Mouse (Mus musculus) intestine, embryonic 16.5 days (tissue): ENCODE results near the gene Krt15. TPM values are rescaled to one million over a fixed set of nuclear protein-coding genes. Genes with fewer than 3 reads are reported as not detected.
A peak's percentile ranks its signal among the peaks of the same experiment; 100 is the strongest.

Source experiments
- ATAC-seq: fragments of 200-750 bp; cut with Nextera tagmentation; 2 replicates; pipeline ENCODE4 v1.8.0; 2017; ENCODE audit warnings: moderate TSS enrichment, moderate library complexity
- H3K27ac ChIP-seq: fragments of 300-500 bp; sonication (generic); 2 replicates; pipeline ENCODE4 v1.5.1; 2014; ENCODE audit warnings: mild to moderate bottlenecking, low read length
- H3K27me3 ChIP-seq: fragments of 300-500 bp; sonication (generic); replicated peaks from 2 replicates; pipeline ENCODE4 v1.6.1; 2014; ENCODE audit warnings: low read length, control low read depth, mixed read lengths; ENCODE audit not compliant: control insufficient read depth, insufficient read depth
- H3K36me3 ChIP-seq: fragments of 300-500 bp; sonication (generic); 2 replicates; pipeline ENCODE4 v1.6.1; 2014; ENCODE audit warnings: low read length, control low read depth; ENCODE audit not compliant: control insufficient read depth, insufficient read depth
- H3K4me1 ChIP-seq: fragments of 300-500 bp; sonication (generic); 2 replicates; pipeline ENCODE4 v1.6.1; 2014; ENCODE audit warnings: low read length, control low read depth, mixed read lengths; ENCODE audit not compliant: control insufficient read depth, insufficient read depth
- H3K4me2 ChIP-seq: fragments of 300-500 bp; sonication (generic); 2 replicates; pipeline ENCODE4 v1.6.1; 2014; ENCODE audit warnings: low read depth, low read length, control low read depth
- H3K4me3 ChIP-seq: fragments of 300-500 bp; sonication (generic); 2 replicates; pipeline ENCODE4 v1.5.1; 2014; ENCODE audit warnings: mild to moderate bottlenecking, low read length
- H3K9ac ChIP-seq: fragments of 300-500 bp; sonication (generic); 2 replicates; pipeline ENCODE4 v1.6.1; 2014; ENCODE audit warnings: low read depth, low read length
- H3K9me3 ChIP-seq: fragments of 300-500 bp; sonication (generic); 2 replicates; pipeline ENCODE4 v1.6.1; 2016; ENCODE audit warnings: low read length, control low read depth; ENCODE audit not compliant: control insufficient read depth
- WGBS: fragments of 180-500 bp; shearing (Covaris S2); extraction: QIAGEN DNeasy Blood & Tissue Kit; methylation state at CpG from one replicate; pipeline ENCODE4 v1.1.7; 2014; 5-methylcytosine and 5-hydroxymethylcytosine counted together
- polyA plus RNA-seq: library from polyadenylated mRNA; unstranded; fragments of >200 nt; fragmentation: Nextera tagmentation; extraction: Ambion mirVana; gene quantifications from 2 replicates; pipeline ENCODE4 v1.2.1, GENCODE M21; 2015

Gene Krt15
- polyA plus RNA-seq, result 2.2 and 4.5 TPM in 2 replicates

DNA sequence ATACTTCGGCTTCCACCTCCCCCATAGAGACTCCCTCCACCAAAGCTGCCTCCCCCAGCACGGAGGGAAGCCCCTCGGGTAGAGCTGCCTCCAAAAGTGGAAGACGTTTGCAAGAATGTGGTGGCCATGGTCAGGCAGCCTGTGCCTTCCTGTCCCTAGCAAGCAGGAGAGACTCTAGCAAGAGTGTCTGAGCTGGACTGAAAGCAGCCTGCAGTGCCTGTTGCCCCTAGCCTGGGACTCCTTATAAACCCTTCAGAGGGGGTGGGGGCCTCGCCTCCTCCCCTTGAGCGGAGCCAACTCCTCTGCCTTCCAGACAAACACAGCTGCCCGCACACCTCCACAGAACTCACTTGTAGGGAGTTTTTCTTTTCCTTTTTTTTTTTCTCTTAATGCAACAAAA is at the start of gene Krt15:
Gene Krt15, minus strand, starts transcription at position 198 of the 400 bp plus-strand sequence.
- no peak within 1 kb of the TSS for H3K4me3 ChIP-seq
- WGBS, result 49% methylated on average over 7 of the region's 7 CpGs
- no peak within 1 kb of the TSS for H3K27ac ChIP-seq
- H3K4me1 ChIP-seq, result peaks cover 19% of the 10 kb centered on the region
- no peak within 1 kb of the TSS for H3K9ac ChIP-seq
- no peak for ATAC-seq
- no peaks in the 10 kb centered on the region for H3K9me3 ChIP-seq
- no peaks in the 10 kb centered on the region for H3K36me3 ChIP-seq
- H3K27me3 ChIP-seq, result no peaks in the 10 kb centered on the region
- no peak within 1 kb of the TSS for H3K4me2 ChIP-seq

DNA sequence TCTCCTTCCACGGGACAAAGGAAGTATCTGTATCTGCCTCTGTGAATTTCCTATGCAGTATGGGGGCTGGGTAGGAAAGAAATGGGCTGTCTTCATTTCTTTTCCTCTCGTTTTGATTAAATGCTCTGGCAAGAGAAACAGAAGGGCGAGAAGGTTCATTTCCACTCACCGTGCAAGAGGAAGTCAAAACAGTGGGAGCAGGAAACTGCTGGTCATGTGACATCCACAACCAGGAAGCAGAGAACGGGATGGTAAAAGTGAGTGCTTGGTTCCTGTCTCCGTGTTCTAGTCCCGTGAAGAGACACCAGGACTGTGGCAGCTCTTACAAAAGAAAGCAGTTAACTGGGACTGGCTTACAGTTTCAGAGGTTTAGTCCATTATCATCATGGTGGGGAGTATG is 46.0 kb upstream of the Krt15 start:
- ATAC-seq, result no peak
- Histone ChIP-seq H3K27me3 (no peaks in the 10 kb centered on the region), H3K27ac (no peak overlapping the region), H3K9ac (no peak overlapping the region), H3K4me1 (no peaks in the 10 kb centered on the region), H3K36me3 (no peaks in the 10 kb centered on the region), H3K9me3 (no peaks in the 10 kb centered on the region), H3K4me3 (no peak overlapping the region), H3K4me2 (no peak overlapping the region)
- 76% methylated on average over 7 of the region's 7 CpGs for WGBS

DNA sequence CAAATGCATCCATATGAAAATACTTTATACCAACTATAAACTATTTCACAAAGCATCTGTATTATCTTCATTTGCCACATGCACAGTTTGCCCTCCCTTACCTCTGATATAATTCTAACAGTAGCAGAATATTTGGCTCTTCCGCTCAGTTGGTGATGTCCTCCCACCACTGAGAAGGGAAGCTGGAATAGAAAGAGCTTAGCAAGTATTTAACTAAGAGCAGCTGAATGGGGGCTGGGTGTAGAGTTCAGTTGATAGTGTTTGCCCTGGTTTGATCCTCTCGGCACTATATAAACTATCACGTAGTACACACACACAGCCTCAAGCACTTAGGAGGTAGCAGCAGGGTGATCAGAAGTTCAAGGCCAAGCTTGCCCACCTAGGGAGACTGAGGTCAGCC is 43.5 kb upstream of the Krt15 start:
- H3K27ac ChIP-seq, result no peak overlapping the region

DNA sequence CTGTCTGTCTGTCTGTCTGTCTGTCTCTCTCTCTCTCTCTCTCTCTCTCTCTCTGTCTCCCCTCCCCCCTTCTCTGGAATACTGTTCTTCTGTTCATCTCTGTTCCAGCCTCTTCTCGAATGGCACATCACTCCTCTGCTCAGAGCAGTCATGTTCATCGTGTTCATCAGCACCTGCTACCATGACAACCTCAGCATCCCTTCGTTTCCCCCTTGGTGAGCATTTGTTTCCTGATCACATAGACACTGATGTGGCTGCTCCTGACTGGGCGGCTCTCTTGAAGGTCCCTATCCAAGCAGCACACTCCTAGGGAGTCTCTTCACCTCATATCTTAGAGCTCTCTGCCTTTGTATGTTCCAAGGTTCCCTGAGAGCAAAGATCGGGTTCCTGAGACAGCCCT is 42.6 kb upstream of the Krt15 start:
- no peaks in the 10 kb centered on the region for H3K36me3 ChIP-seq
- WGBS, result 74% methylated on average over 5 of the region's 5 CpGs
- no peaks in the 10 kb centered on the region for H3K27me3 ChIP-seq
- no peaks in the 10 kb centered on the region for H3K4me1 ChIP-seq
- H3K9me3 ChIP-seq, result no peaks in the 10 kb centered on the region
- no peak overlapping the region for H3K4me2 ChIP-seq
- no peak overlapping the region for H3K9ac ChIP-seq
- ATAC-seq, result no peak
- no peak overlapping the region for H3K27ac ChIP-seq
- no peak overlapping the region for H3K4me3 ChIP-seq

More for the DNA sequence above, 43.5 kb upstream of the Krt15 start:
- no peaks in the 10 kb centered on the region for H3K9me3 ChIP-seq
- no peaks in the 10 kb centered on the region for H3K27me3 ChIP-seq
- ATAC-seq, result no peak
- H3K4me3 ChIP-seq, result no peak overlapping the region
- no peaks in the 10 kb centered on the region for H3K36me3 ChIP-seq
- no peaks in the 10 kb centered on the region for H3K4me1 ChIP-seq
- 37% methylated on average over 3 of the region's 3 CpGs for WGBS
- H3K4me2 ChIP-seq, result no peak overlapping the region
- H3K9ac ChIP-seq, result no peak overlapping the region

DNA sequence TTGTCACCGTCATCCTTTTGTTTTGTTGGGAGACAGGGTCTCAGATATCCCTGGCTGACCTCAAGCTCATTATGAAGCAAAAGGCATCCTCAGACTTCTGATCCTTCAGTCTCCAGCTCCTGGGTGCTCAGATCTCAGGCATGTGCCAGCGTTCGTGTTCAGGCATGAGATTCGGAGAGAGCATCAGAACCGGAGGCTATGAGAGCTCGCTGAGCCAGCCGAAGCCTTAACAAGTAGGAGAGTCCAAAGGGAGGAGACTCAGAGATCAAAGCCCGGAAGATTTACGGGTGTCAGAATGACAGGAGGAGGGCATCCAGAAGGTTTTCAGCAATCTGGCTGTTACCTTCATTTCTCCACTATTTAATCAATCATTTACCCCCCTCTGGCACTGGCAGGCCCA is 41.1 kb upstream of the Krt15 start:
- H3K27me3 ChIP-seq, result no peaks in the 10 kb centered on the region
- 48% methylated on average over 9 of the region's 9 CpGs for WGBS
- no peak overlapping the region for H3K9ac ChIP-seq
- no peaks in the 10 kb centered on the region for H3K36me3 ChIP-seq
- ATAC-seq, result no peak
- no peak overlapping the region for H3K27ac ChIP-seq
- no peaks in the 10 kb centered on the region for H3K9me3 ChIP-seq
- H3K4me2 ChIP-seq, result no peak overlapping the region
- H3K4me1 ChIP-seq, result no peaks in the 10 kb centered on the region
- H3K4me3 ChIP-seq, result no peak overlapping the region

DNA sequence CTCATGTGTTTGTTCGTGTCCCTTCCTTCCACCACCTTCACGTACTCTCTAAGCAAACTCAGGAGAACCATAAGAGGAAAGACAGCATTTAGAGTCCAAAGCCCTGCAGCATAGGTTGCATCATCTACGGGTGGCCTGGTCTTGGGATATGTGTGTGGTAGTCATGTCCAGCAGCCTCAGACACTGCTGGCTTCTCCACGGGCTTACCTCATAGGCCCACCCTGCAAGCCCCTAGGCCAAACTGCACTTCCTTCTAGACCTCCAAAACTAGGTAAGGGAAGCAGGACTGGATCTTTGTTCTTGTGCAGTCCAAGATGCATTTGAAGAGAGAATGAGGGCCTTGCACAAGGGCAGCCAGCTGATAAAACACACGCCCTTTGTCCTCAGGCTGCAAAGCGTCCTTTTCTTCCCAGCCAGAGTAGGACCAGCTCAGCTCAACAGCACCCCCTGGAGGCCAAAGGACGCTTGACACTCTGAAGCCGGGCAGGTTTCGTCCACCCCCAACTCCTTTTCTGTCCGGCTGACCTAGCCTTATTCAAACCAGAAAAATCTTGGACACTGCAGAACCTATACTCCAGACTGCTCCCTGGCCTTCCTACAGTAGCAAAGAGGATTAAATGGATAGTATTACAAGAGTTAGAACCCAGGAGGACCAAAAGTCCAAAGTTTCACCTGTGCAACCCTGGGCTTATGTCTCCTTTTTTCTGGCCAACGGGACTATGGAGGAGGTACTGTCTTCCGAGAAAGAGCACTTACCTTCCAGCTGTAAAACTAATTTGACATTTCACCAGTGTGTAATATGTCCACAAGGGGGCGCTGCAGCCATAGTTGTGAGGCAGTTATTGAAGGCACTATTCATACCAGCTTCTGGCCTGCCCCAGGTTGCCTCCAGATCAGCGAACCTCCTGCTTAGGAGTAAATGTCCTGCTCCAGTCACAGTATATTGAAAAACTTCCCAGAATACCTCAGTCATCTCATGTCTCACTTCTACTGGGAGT is 33.3 kb upstream of the Krt15 start:
- Histone ChIP-seq H3K27ac (peak overlapping the region; percentile 76), H3K4me2 (peak overlapping the region; percentile 38)

DNA sequence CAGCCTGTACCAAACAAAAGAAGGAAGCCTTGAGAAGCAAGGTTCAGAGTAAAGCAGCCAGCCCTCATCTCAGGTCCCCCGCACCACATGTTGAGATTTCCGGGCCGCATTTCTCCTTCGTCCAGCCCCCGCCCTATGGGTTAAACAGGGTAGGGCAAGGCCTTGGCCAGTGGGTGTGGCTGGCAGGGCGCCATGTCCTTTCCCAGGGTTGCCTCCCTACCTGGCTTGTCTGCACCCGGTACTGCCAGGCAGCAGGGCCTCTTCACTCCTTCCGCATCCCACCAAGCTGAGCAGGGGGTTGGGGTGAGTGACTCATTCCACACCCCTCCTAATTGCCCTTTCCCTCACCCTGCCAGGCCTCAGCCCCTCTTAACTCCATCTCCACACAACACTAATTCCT is 32.3 kb upstream of the Krt15 start:
- peak; percentile 74 for ATAC-seq
- H3K36me3 ChIP-seq, result no peaks in the 10 kb centered on the region
- 48% methylated on average over 8 of the region's 8 CpGs for WGBS
- H3K9me3 ChIP-seq, result no peaks in the 10 kb centered on the region
- peak overlapping the region; percentile 6; the same call in 1 of the 2 replicates for H3K9ac ChIP-seq
- no peaks in the 10 kb centered on the region for H3K27me3 ChIP-seq
- H3K4me2 ChIP-seq, result peak overlapping the region; percentile 8; the same call in 1 of the 2 replicates
- peaks cover 28% of the 10 kb centered on the region for H3K4me1 ChIP-seq
- H3K4me3 ChIP-seq, result no peak overlapping the region
- H3K27ac ChIP-seq, result peak overlapping the region; percentile 76

More for the DNA sequence above, 33.3 kb upstream of the Krt15 start:
- H3K36me3 ChIP-seq, result no peaks in the 10 kb centered on the region
- no peak overlapping the region for H3K4me3 ChIP-seq
- peak; percentile 61 for ATAC-seq
- 21% methylated on average over 14 of the region's 14 CpGs for WGBS
- peaks cover 27% of the 10 kb centered on the region for H3K4me1 ChIP-seq
- no peak overlapping the region for H3K9ac ChIP-seq
- H3K27me3 ChIP-seq, result no peaks in the 10 kb centered on the region
- H3K9me3 ChIP-seq, result no peaks in the 10 kb centered on the region

DNA sequence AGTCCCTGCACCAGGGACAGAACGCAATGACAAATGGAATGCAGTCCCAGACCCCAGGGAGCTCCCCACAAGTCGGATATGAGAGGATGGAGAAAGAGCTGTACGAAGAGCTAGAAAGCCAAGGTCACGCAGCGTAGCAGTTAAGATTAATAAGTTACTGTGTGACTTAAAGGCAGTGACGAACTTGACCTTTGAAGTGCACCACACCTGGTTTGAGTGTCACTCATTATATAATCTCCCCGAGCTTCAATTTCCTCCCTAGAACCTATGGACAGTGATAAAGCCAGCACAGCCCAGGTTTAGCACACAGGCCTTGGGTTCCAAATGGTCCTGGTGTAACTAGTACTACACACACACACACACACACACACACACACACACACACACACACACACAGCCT is 28.7 kb upstream of the Krt15 start:
- no peak overlapping the region for H3K4me3 ChIP-seq
- WGBS, result 36% methylated on average over 7 of the region's 7 CpGs
- peaks cover 28% of the 10 kb centered on the region for H3K4me1 ChIP-seq
- ATAC-seq, result peak; percentile 53
- no peaks in the 10 kb centered on the region for H3K9me3 ChIP-seq
- H3K36me3 ChIP-seq, result no peaks in the 10 kb centered on the region
- H3K9ac ChIP-seq, result no peak overlapping the region
- peak overlapping the region; percentile 37 for H3K4me2 ChIP-seq
- no peaks in the 10 kb centered on the region for H3K27me3 ChIP-seq
- H3K27ac ChIP-seq, result peak overlapping the region; percentile 72

DNA sequence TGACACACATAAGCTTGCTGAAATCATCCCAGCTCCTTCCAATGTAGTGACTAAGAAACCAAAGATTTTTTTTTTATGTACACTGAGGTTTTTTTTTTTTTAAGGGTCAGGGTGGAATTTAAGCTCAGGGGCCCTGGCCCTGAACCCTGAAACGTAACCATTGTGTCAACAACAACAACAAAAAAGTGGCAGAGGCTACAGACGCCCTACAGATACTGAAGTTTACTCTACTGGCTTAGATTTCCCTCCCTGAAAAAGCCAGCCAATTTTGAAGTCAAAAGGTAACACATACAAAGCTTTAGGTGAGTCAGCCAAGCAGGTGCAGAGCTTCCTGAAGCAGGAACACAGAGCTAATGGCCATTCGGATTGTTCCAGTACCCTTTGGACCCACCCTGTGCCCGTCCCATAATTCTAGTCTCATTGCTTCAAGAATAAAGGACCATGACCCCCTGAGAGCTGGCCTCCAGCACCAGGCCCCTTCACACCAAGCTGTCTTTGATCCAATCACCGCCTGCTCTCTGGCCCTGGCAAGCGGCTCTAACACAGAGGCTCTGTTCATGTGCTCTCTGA is 22.3 kb upstream of the Krt15 start:
- Histone ChIP-seq H3K9ac (no peak overlapping the region), H3K4me2 (peak overlapping the region; percentile 20), H3K4me1 (peaks cover 19% of the 10 kb centered on the region), H3K4me3 (no peak overlapping the region), H3K36me3 (no peaks in the 10 kb centered on the region), H3K27ac (peak overlapping the region; percentile 92), H3K27me3 (no peaks in the 10 kb centered on the region), H3K9me3 (no peaks in the 10 kb centered on the region)
- ATAC-seq, result peak; percentile 66
- WGBS, result 33% methylated on average over 6 of the region's 6 CpGs
